Mouse (Mus musculus): ENCODE measurements around the gene Xirp1.

Xirp1 gene

GRCm38 (mm10) chr9:119972166-119972565 lies 51.2 kb downstream of the Xirp1 start:
- no peak for DNase-seq (ENCODE audit: low read depth)

GRCm38 (mm10) chr9:119970763-119971656 lies 52.4 kb downstream of the Xirp1 start:
- DNase-seq (ENCODE audit: low read depth): no peak

GRCm38 (mm10) chr9:119970221-119970620 lies 53.2 kb downstream of the Xirp1 start:
- peak; percentile 56 for DNase-seq (ENCODE audit: low read depth)

- DNase-seq (ENCODE audit: low read depth): no peak
Observed at GRCm38 (mm10) chr9:119969811-119970210, 53.6 kb downstream of the Xirp1 start.

GRCm38 (mm10) chr9:119966221-119966910 lies 57.0 kb downstream of the Xirp1 start:
- DNase-seq (ENCODE audit: low read depth): no peak

GRCm38 (mm10) chr9:119965186-119965585 lies 58.2 kb downstream of the Xirp1 start:
- no peak for DNase-seq (ENCODE audit: low read depth)

GRCm38 (mm10) chr9:119964206-119964605 lies 59.2 kb downstream of the Xirp1 start:
- no peak for DNase-seq (ENCODE audit: low read depth)
